Mouse (Mus musculus): ENCODE data around the gene Gopc.
"Not testable (repeated sequence)": the region's sequence is repeated elsewhere in the genome, so short reads cannot be mapped to it uniquely, and the experiment has no call there.

The Gopc gene

GRCm38 (mm10) chr10:52387192-52387591 is 5.3 kb upstream of the Gopc start:
- no peak for DNase-seq (ENCODE audit: low read depth, low spot score)

- peak; percentile 40 for DNase-seq (ENCODE audit: low read depth, low spot score)
Measured at GRCm38 (mm10) chr10:52384823-52385610, 3.1 kb upstream of the Gopc start.

DNA sequence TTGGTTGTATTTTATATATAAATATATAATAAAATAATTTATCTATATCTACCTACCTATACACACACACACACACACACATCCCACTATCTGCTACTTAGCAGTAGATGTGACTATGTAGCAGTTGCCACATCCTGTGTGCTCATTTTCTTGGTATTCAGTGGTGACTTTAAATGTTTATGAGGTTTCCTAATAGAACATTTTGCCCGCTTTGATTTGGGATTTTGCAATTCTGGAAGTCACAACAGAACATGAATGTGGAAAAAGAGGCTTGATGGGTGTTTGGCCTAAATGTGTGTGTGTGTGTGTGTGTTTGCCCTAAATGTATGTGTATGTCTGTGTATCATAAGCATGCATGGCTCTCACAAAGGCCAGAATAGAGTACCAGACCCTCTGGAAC is 1.6 kb upstream of the Gopc start:
- DNase-seq (ENCODE audit: low read depth, low spot score): no peak

DNA sequence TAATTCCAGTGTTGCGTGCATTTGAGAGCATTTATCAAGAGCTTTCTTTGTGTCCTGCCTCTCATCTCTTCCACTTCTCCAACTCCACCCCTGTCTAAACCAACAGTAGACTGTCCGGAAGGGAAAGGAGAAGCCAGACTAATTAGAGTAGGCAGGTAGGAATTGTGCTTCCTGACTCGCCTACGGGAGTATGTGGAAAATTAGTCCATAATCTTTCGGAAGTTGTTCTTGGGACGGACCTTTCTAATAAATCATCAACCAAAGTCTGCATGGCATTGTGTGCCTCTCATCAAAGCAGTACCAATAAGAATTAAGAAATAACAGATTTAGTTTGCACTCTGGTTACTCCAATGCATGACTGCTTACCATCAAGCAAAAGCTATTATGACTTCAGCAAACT is 1.1 kb upstream of the Gopc start:
- no peak for DNase-seq (ENCODE audit: low read depth, low spot score)

GRCm38 (mm10) chr10:52381321-52381801 is 563 bp downstream of the Gopc start:
- DNase-seq (ENCODE audit: low read depth, low spot score): peak; percentile 22

DNA sequence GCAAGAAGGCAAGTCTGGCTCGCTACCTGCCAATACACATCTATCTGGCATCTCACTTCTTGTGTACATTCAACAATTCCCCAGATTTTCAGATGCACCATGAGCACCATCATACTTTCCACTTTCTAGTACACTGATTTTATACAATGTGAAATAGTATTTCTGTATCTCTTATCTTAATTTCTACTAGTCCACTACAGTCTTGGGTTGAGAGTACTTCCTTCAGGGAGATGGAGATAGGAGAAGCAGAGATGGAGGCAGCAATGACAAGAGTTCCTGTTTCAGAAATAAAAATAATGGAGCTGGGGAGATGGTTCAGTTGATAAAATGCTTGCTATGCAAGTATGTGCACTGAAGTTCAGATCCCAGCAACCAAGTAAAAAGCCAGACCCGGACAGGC is 4.1 kb downstream of the Gopc start:
- DNase-seq (ENCODE audit: low read depth, low spot score): no peak

DNA sequence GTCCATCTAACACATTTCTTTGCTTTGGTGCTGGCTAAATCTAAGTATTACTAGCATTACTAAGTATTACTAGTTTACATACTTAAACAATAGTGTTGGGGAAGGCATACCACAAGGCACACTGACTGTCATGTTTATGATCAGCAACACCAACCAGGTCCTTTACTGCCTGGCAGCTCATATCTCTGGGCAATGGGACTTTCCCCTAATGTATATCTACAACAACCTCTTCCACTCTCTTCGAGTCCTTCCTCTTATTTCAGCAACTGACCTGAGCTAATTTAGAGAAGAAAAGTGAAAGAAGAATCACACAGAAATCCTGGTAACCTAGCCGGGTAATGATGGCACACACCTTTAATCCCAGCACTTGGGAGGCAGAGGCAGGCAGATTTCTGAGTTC is 5.5 kb downstream of the Gopc start:
- no peak for DNase-seq (ENCODE audit: low read depth, low spot score)

DNA sequence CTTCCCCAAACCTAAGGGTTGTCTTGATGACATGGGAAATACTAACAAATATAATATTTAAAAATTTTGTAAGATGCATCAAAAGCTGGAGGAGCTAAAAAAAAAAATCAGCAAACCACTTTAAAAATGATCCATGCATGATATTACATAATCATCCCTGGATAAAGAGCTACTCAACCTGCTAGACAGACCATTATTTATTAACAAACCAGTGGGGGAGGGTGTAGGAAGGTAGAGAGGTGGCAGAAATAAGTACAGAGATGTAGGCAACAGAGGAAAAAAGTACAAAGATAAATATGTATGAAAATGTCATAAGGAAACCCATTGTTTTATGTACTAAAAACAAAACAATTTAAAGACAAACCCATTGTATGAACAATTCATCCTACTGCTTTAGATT is 7.3 kb downstream of the Gopc start:
- no peak for DNase-seq (ENCODE audit: low read depth, low spot score)

GRCm38 (mm10) chr10:52373834-52374233 is 8.1 kb downstream of the Gopc start:
- no peak for DNase-seq (ENCODE audit: low read depth, low spot score)

DNA sequence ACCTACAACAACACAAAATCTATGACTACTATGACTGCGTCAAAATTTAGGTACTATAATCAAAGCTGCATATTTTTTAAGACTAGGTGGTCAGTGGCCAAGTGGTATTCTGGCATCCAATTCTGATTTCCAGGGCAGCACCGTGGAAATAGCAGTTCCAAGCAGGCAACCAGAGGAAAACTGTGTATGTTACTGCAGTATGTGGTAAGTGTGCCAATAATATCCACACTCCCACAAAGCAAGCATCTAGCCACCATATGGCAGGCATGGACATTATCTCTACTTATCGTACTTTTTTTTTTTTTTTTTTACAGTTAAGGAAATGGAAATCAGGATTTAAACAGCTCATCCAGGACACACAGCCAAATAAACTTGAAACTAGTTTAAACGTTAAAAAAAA is 13.5 kb downstream of the Gopc start:
- DNase-seq (ENCODE audit: low read depth, low spot score): no peak

- DNase-seq (ENCODE audit: low read depth, low spot score): no peak
Measured at GRCm38 (mm10) chr10:52360862-52361609, 20.9 kb downstream of the Gopc start.

- no peak for DNase-seq (ENCODE audit: low read depth, low spot score)
Measured at GRCm38 (mm10) chr10:52360241-52360735, 21.6 kb downstream of the Gopc start.

DNA sequence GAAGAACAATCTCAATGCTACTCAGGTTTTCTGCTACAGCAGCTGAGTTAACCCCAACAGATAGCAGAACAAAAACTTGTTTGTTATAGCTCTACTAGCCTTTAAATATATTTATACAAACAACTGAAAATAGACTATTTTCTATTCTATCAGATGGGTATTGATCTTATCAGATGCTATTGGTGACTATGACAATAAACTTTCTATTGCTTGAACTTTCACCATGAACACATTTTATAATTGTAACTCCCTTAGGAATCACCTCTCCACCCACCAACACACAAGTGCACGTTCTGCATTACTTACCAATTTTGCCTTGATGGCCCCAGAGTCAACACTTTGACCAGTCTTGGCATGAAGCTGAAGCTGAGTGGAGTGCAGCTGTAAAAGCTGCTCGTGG is 23.5 kb downstream of the Gopc start, which contains the start of gene Gm26741:
Gene Gm26741 (plus strand): TSS at position 301 of the 400 bp plus-strand sequence.
- DNase-seq (ENCODE audit: low read depth, low spot score): no peak

DNA sequence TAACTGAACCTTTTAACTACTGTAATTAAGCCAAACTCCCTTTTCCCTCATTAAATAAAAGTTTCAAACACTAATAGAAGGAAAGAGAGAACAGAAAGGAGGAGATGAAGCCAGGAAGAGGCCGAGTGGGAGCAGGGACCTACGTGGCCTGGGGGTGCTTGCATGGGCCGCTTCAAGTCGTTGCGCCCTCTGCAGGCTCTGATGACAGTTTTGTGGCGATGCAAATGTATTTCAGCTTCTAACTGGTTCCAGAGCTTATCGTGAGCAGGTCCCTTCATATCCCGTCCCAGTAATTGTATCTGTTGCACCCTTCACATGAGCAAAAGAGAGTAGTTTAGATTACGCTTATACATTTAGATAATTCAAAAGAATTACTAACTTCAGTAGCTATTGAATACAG is 28.7 kb downstream of the Gopc start:
- no peak for DNase-seq (ENCODE audit: low read depth, low spot score)

DNA sequence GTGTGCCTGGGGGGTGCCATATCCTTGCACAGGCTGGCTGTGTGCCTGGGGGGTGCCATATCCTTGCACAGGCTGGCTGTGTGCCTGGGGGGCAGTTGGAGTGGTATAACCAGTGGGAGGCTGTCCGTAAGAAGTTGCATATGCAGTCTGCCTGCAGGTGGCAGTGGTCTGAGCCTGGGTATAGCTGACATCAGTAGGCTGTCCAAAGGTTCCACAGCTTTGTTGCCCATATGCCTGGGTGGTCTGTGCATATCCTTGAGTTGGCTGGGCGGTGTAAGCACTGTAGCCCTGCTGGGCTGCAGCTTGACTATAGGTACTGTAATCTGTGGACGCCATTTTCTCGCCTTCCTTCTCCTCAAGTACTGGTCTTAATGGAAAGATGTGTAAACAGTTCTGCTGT is 38.6 kb downstream of the Gopc start:
- not testable (repeated sequence) for DNase-seq (ENCODE audit: low read depth, low spot score)

DNA sequence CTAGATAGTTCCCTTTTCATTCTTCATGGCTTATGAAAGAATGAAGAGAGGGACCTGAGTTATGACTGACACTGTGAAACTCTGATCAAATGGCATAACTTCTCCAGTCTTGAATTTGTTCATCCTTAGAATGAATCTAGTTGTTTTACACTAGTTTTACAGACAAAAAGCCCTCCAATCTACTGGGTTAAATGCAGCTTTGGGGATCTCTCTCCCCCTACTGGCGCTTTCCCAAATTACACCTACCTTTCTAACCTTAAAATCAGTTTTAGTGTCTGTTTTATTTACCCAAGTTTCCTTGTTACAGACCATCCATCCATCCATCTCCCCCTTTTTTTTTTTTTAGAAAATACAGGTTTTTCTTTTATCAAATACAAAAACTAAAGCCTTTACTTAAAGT is 50.9 kb downstream of the Gopc start:
- peak; percentile 14 for DNase-seq (ENCODE audit: low read depth, low spot score)

- no peak for DNase-seq (ENCODE audit: low read depth, low spot score)
Measured at GRCm38 (mm10) chr10:52321918-52322317, 60.0 kb downstream of the Gopc start.

- DNase-seq (ENCODE audit: low read depth, low spot score): no peak
Measured at GRCm38 (mm10) chr10:52319506-52320286, 62.2 kb downstream of the Gopc start.

- no peak for DNase-seq (ENCODE audit: low read depth, low spot score)
Measured at GRCm38 (mm10) chr10:52309196-52309595, 72.7 kb downstream of the Gopc start.

- DNase-seq (ENCODE audit: low read depth, low spot score): no peak
Measured at GRCm38 (mm10) chr10:52304574-52304973, 77.3 kb downstream of the Gopc start.

- DNase-seq (ENCODE audit: low read depth, low spot score): no peak
Measured at GRCm38 (mm10) chr10:52302271-52302670, 79.7 kb downstream of the Gopc start.

DNA sequence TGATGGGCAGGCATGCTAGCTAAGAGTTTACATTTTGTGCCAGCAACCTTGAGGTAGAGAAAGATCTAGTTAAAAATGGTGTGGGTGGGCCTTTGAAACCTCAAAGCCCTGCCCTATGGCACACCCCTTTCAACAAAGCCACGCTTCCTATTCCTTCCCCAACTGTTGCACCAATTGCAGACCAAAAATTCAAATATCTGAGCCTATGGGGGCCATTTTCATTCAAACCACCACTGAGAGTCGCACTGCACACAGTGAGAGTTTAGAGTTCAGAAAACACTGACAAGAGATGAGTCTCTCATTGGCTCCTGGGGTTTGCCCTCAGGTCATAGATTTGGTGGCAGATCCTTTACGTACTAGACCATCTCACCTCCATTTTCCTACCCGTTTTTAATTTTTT is 80.2 kb downstream of the Gopc start:
- DNase-seq (ENCODE audit: low read depth, low spot score): no peak
